Mouse (Mus musculus) forebrain, postnatal 0 days (tissue): ENCODE measurements around the gene Tmem86a. TPM values are rescaled to one million over a fixed set of nuclear protein-coding genes. Genes with fewer than 3 reads are reported as not detected.
"Not testable (repeated sequence)": the region's sequence is repeated elsewhere in the genome, so short reads cannot be mapped to it uniquely, and the experiment has no call there.

Experiments used
- ATAC-seq: fragments of 200-750 bp; cut with Nextera tagmentation; 2 replicates; pipeline ENCODE4 v1.8.0; 2017; ENCODE audit warnings: mild to moderate bottlenecking, moderate library complexity
- DNase-seq: peaks from one replicate; pipeline ENCODE4 v3.0.0-alpha.2; 2015
- H3K27ac ChIP-seq: fragments of 300-500 bp; sonication (generic); 2 replicates; pipeline ENCODE4 v1.5.1; 2014; ENCODE audit warnings: low read depth, mild to moderate bottlenecking, antibody characterized with exemption, low read length, moderate library complexity, mixed read lengths
- H3K27me3 ChIP-seq: fragments of 300-500 bp; sonication (generic); 2 replicates; pipeline ENCODE4 v1.6.1; 2014; ENCODE audit warnings: mild to moderate bottlenecking, low read length, mixed read lengths; ENCODE audit not compliant: insufficient read depth
- H3K36me3 ChIP-seq: fragments of 300-500 bp; sonication (generic); 2 replicates; pipeline ENCODE4 v1.6.1; 2014; ENCODE audit warnings: mild to moderate bottlenecking, moderate library complexity; ENCODE audit not compliant: insufficient read depth
- H3K4me1 ChIP-seq: fragments of 300-500 bp; sonication (generic); 2 replicates; pipeline ENCODE4 v1.6.1; 2014; ENCODE audit warnings: antibody characterized with exemption; ENCODE audit not compliant: insufficient read depth
- H3K4me2 ChIP-seq: fragments of 300-500 bp; sonication (generic); 2 replicates; pipeline ENCODE4 v1.6.1; 2014; ENCODE audit warnings: low read depth, mild to moderate bottlenecking, moderate library complexity
- H3K4me3 ChIP-seq: fragments of 300-500 bp; sonication (generic); 2 replicates; pipeline ENCODE4 v1.5.1; 2014; ENCODE audit warnings: low read depth, low read length, mixed read lengths
- H3K9ac ChIP-seq: fragments of 300-500 bp; sonication (generic); 2 replicates; pipeline ENCODE4 v1.6.1; 2014; ENCODE audit warnings: mild to moderate bottlenecking
- H3K9me3 ChIP-seq: fragments of 300-500 bp; sonication (generic); 2 replicates; pipeline ENCODE4 v1.6.1; 2016; ENCODE audit warnings: low read length
- CTCF ChIP-seq: sonication (generic); IDR thresholded peaks from 2 replicates; pipeline ENCODE4 v1.5.1; 2016; ENCODE audit warnings: antibody characterized with exemption, control low read depth, low read depth
- WGBS: fragments of 180-500 bp; shearing (Covaris S2); extraction: QIAGEN DNeasy Blood & Tissue Kit; methylation state at CpG from one replicate; pipeline ENCODE4 v1.1.7; 2014; 5-methylcytosine and 5-hydroxymethylcytosine counted together
- polyA plus RNA-seq: library from polyadenylated mRNA; unstranded; fragments of >200 nt; fragmentation: Nextera tagmentation; extraction: Ambion mirVana; gene quantifications from 2 replicates; pipeline ENCODE4 v1.2.1, GENCODE M21; 2015
- total RNA-seq: library from RNA; depleted of rRNA; stranded (reverse); fragments of >200 nt; gene quantifications from 2 replicates; pipeline ENCODE4 v1.2.3, GENCODE M21; 2014

The Tmem86a gene
- total and polyA plus RNA-seq, 2 experiments from 2014 or later: 12.0 to 32.9 TPM

DNA sequence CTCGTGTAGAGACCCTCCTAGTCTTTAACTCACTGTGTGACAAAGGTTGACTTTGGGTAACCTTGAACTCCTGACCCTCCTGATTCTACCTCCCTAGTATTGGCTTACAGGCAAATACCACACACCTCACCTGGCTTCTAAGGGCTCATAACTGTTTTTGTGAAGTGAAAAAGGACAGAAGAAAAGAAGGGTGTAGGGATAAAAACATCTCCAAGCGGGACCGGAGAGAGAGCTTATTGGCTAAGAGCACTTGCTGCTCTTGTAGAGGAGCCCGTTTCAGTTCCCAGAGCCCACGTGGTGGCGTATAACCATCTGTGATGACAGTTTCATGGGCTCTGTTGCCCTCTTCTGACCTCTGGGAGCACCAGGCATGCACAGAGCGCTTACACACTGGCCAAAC is 33.3 kb upstream of the Tmem86a start:
- no peaks in the 10 kb centered on the region for H3K4me1 ChIP-seq
- H3K4me3 ChIP-seq: no peak overlapping the region
- no peaks in the 10 kb centered on the region for H3K9me3 ChIP-seq
- no peaks in the 10 kb centered on the region for H3K27me3 ChIP-seq
- no peak overlapping the region for H3K27ac ChIP-seq
- ATAC-seq (no peak), DNase-seq (no peak)
- no peak overlapping the region for H3K9ac ChIP-seq
- no peaks in the 10 kb centered on the region for H3K36me3 ChIP-seq
- no peak for TF ChIP-seq CTCF
- H3K4me2 ChIP-seq: no peak overlapping the region
- 79% methylated on average over 7 of the region's 7 CpGs for WGBS

GRCm38 (mm10) chr7:47019641-47020040 is 30.8 kb upstream of the Tmem86a start:
- H3K27me3 ChIP-seq: no peaks in the 10 kb centered on the region
- no peaks in the 10 kb centered on the region for H3K9me3 ChIP-seq
- no peak overlapping the region for H3K9ac ChIP-seq
- no peaks in the 10 kb centered on the region for H3K4me1 ChIP-seq
- 52% methylated on average over 5 of the region's 5 CpGs for WGBS
- H3K36me3 ChIP-seq: no peaks in the 10 kb centered on the region
- H3K4me2 ChIP-seq: no peak overlapping the region
- ATAC-seq (no peak), DNase-seq (no peak)
- no peak for TF ChIP-seq CTCF
- H3K27ac ChIP-seq: no peak overlapping the region
- H3K4me3 ChIP-seq: no peak overlapping the region

DNA sequence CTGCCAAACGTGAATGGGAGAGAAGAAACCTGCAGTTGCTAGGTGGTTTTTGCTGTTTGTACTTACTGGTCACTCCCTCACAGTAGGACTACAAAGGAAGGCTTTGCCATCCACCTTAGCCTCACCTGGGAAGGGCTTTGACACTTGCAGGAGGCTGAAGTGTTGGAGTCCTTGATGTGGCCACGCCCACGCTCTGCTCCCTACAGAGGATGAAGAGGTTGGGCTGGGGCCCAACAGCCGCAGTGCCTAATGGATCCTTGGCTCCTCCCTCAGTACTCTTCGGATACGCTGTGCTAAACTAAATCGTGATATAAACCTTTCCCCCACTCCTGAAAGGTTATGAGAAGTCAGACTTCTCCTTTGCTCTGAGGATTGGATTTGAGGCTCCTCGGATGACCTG is 29.4 kb upstream of the Tmem86a start:
- Histone ChIP-seq H3K27me3 (no peaks in the 10 kb centered on the region), H3K4me1 (no peaks in the 10 kb centered on the region), H3K4me3 (no peak overlapping the region), H3K9me3 (no peaks in the 10 kb centered on the region), H3K4me2 (no peak overlapping the region), H3K36me3 (no peaks in the 10 kb centered on the region), H3K27ac (no peak overlapping the region), H3K9ac (no peak overlapping the region)
- ATAC-seq (no peak), DNase-seq (no peak)
- TF ChIP-seq CTCF: no peak
- 12% methylated on average over 8 of the region's 8 CpGs for WGBS

DNA sequence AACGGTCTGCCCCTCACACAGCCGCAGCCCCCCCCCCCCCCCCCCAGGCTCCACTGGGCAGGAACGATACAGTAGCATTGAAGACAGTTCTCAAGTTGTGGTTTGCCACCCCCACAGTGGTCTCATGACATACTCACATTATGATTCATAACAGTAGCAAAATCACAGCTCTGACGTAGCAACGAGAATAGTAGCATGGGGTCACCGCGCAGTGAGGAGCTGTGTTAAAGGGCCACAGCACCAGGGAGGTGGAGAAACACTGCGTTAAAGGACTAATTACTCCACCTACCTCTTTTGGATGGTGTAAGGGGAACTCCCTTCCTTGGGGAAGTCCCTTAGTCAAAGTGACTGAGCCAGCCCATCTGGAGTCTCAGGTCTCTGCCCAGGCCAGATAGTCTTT is 27.9 kb upstream of the Tmem86a start:
- no peaks in the 10 kb centered on the region for H3K36me3 ChIP-seq
- no peaks in the 10 kb centered on the region for H3K4me1 ChIP-seq
- H3K9ac ChIP-seq: no peak overlapping the region
- WGBS: 77% methylated on average over 8 of the region's 8 CpGs
- ATAC-seq: no peak
- no peak for TF ChIP-seq CTCF
- H3K4me2 ChIP-seq: no peak overlapping the region
- no peaks in the 10 kb centered on the region for H3K27me3 ChIP-seq
- H3K27ac ChIP-seq: no peak overlapping the region
- no peak for DNase-seq
- no peak overlapping the region for H3K4me3 ChIP-seq
- no peaks in the 10 kb centered on the region for H3K9me3 ChIP-seq

GRCm38 (mm10) chr7:47023530-47023929 is 26.9 kb upstream of the Tmem86a start:
- DNase-seq (peak; percentile 86), ATAC-seq (peak; percentile 75)
- H3K4me3 ChIP-seq: no peak overlapping the region
- no peak overlapping the region for H3K27ac ChIP-seq
- H3K4me1 ChIP-seq: no peaks in the 10 kb centered on the region
- no peaks in the 10 kb centered on the region for H3K27me3 ChIP-seq
- no peaks in the 10 kb centered on the region for H3K36me3 ChIP-seq
- H3K9ac ChIP-seq: no peak overlapping the region
- WGBS: 8% methylated on average over 6 of the region's 6 CpGs
- no peaks in the 10 kb centered on the region for H3K9me3 ChIP-seq
- TF ChIP-seq CTCF: peak; percentile 87
- no peak overlapping the region for H3K4me2 ChIP-seq

- DNase-seq (no peak), ATAC-seq (no peak)
- no peaks in the 10 kb centered on the region for H3K27me3 ChIP-seq
- no peak overlapping the region for H3K9ac ChIP-seq
- H3K4me3 ChIP-seq: no peak overlapping the region
- WGBS: 89% methylated on average over 7 of the region's 7 CpGs
- no peaks in the 10 kb centered on the region for H3K4me1 ChIP-seq
- H3K36me3 ChIP-seq: no peaks in the 10 kb centered on the region
- H3K9me3 ChIP-seq: no peaks in the 10 kb centered on the region
- no peak for TF ChIP-seq CTCF
- no peak overlapping the region for H3K4me2 ChIP-seq
- no peak overlapping the region for H3K27ac ChIP-seq
Measured at GRCm38 (mm10) chr7:47024454-47024853, 25.9 kb upstream of the Tmem86a start.

DNA sequence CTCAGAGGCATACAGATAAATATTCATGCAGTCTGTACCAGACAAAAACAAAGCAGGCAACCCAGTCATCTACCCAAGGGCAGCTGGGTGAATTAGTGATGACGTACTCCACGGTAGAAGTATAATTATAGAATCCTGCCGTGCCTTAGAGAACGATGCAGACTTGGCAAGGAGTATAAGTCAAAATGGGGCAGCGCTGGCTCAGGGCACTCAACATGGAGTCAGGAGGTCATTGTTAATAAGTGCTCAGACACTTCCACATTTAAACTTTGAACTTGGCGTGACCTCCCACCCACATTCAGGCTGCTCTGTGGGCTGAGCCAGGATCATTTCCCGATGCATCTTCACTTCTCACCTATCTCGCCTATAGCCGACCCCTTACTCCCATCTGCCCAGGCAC is 25.0 kb upstream of the Tmem86a start:
- Histone ChIP-seq H3K27ac (no peak overlapping the region), H3K9me3 (no peaks in the 10 kb centered on the region), H3K9ac (no peak overlapping the region), H3K36me3 (no peaks in the 10 kb centered on the region), H3K4me1 (no peaks in the 10 kb centered on the region), H3K27me3 (no peaks in the 10 kb centered on the region), H3K4me3 (no peak overlapping the region), H3K4me2 (no peak overlapping the region)
- ATAC-seq (no peak; the same call in 1 of the 2 replicates), DNase-seq (no peak)
- 47% methylated on average over 9 of the region's 9 CpGs for whole genome bisulfite sequencing
- TF ChIP-seq CTCF: no peak

DNA sequence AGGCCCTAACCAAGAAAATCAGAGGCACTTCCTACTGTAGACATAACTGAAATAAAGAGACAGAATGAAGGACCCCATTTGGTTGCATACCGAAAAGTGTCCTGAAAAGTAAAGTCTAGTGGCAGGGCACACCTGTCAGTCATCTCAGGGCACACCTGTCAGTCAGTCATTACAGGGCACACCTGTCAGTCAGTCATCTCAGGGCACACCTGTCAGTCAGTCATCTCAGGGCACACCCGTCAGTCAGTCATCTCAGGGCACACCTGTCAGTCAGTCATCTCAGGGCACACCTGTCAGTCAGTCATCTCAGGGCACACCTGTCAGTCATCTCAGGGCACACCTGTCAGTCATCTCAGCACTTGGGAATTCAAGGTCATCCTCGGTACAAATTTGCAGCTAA is 23.5 kb upstream of the Tmem86a start:
- not testable (repeated sequence) for H3K9me3 ChIP-seq

More for the DNA sequence above, 23.5 kb upstream of the Tmem86a start:
- ATAC-seq, H3K36me3 ChIP-seq, H3K27me3 ChIP-seq, H3K27ac ChIP-seq, DNase-seq, H3K4me2 ChIP-seq, H3K4me3 ChIP-seq, H3K4me1 ChIP-seq, H3K9ac ChIP-seq: not testable (repeated sequence)
- WGBS: 81% methylated on average over 3 of the region's 3 CpGs
